Mouse (Mus musculus) E14TG2a.4 (cell line): Measurements from ENCODE around the gene Pccb.

Experiments used
- CTCF ChIP-seq: conservative IDR thresholded peaks from 2 replicates; pipeline ENCODE4 v1.5.1; 2014; ENCODE audit warnings: low read length
- POU5F1 ChIP-seq: IDR thresholded peaks from 2 replicates; pipeline ENCODE4 v1.6.1; 2014; ENCODE audit warnings: low read length, borderline replicate concordance

DNA sequence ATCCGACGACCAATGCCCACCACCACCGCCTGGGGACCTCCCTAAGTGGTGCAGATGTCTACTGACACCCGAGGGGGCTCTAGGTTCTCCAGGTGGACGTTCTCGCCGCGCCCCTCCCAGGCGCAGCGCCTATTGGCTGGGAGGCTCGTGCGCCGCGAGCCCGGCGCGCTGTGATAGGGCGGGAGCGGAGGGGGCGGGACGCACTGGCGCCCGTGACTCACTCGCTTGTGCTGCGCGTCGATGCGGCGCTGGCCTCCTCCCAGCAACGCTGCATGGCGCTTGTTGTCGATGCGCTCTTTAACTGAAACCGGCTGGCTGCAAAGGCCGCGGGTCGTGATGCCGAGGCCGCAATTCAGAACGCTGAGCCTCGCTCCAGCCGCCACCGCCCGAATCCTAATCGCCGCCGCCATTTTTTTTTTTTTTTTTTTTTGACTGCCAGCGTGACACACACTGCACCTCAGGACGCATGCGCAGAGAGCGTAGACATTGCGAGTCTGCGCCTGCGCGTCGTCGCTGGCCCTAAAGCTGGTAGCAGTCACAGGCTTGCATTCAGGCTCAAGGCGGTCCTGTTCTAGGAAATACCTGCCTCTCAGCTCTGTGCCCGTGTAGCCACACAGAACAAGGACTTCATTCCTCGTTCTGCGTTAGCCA, at the start of gene Pccb:
- TF ChIP-seq CTCF (no peak), POU5F1 (no peak)
